Mouse (Mus musculus) embryonic facial prominence, embryonic 14.5 days (tissue): ENCODE data around the gene Myog. TPM values are rescaled to one million over a fixed set of nuclear protein-coding genes. Genes with fewer than 3 reads are reported as not detected.
A peak's percentile ranks its signal among the peaks of the same experiment; 100 is the strongest.
"Not testable (repeated sequence)": the region's sequence is repeated elsewhere in the genome, so short reads cannot be mapped to it uniquely, and the experiment has no call there.

ENCODE experiments used
- ATAC-seq: fragments of 200-750 bp; cut with Nextera tagmentation; 2 replicates; pipeline ENCODE4 v1.8.0; 2017; ENCODE audit warnings: low read depth, moderate number of reproducible peaks, moderate TSS enrichment
- DNase-seq: peaks from one replicate; pipeline ENCODE4 v3.0.0-alpha.2; 2015; ENCODE audit warnings: low spot score
- H3K27ac ChIP-seq: fragments of 300-500 bp; sonication (generic); replicated peaks from 2 replicates; pipeline ENCODE4 v1.5.1; 2014; ENCODE audit warnings: low read depth, mild to moderate bottlenecking, low read length, moderate library complexity
- H3K27me3 ChIP-seq: fragments of 300-500 bp; sonication (generic); replicated peaks from 2 replicates; pipeline ENCODE4 v1.6.1; 2014; ENCODE audit warnings: low read length; ENCODE audit not compliant: control insufficient read depth, insufficient read depth
- H3K36me3 ChIP-seq: fragments of 300-500 bp; sonication (generic); 2 replicates; pipeline ENCODE4 v1.6.1; 2014; ENCODE audit warnings: low read length, mixed read lengths; ENCODE audit not compliant: control insufficient read depth, insufficient read depth
- H3K4me1 ChIP-seq: fragments of 300-500 bp; sonication (generic); 2 replicates; pipeline ENCODE4 v1.6.1; 2014; ENCODE audit warnings: antibody characterized with exemption, low read length; ENCODE audit not compliant: control insufficient read depth, insufficient read depth
- H3K4me2 ChIP-seq: fragments of 300-500 bp; sonication (generic); 2 replicates; pipeline ENCODE4 v1.6.1; 2014; ENCODE audit warnings: low read depth, mild to moderate bottlenecking, low read length, moderate library complexity, mixed read lengths
- H3K4me3 ChIP-seq: fragments of 300-500 bp; sonication (generic); 2 replicates; pipeline ENCODE4 v1.5.1; 2014; ENCODE audit warnings: low read depth, mild to moderate bottlenecking, low read length
- H3K9ac ChIP-seq: fragments of 300-500 bp; sonication (generic); 2 replicates; pipeline ENCODE4 v1.6.1; 2014; ENCODE audit warnings: low read depth, mild to moderate bottlenecking, low read length, moderate library complexity, mixed read lengths
- H3K9me3 ChIP-seq: fragments of 300-500 bp; sonication (generic); 2 replicates; pipeline ENCODE4 v1.6.1; 2016; ENCODE audit warnings: low read length; ENCODE audit not compliant: control insufficient read depth
- WGBS: fragments of 180-500 bp; shearing (Covaris S2); extraction: QIAGEN DNeasy Blood & Tissue Kit; methylation state at CpG from one replicate; pipeline ENCODE4 v1.1.7; 2014; 5-methylcytosine and 5-hydroxymethylcytosine counted together
- polyA plus RNA-seq: library from polyadenylated mRNA; unstranded; fragments of >200 nt; fragmentation: Nextera tagmentation; extraction: Ambion mirVana; gene quantifications from 2 replicates; pipeline ENCODE4 v1.2.1, GENCODE M21; 2014

Gene Myog
- polyA plus RNA-seq, 1 experiment from 2014 or later: 223 TPM

GRCm38 (mm10) chr1:134249681-134250080 lies 40.1 kb upstream of the Myog start:
- H3K4me1 ChIP-seq, H3K27ac ChIP-seq, H3K9me3 ChIP-seq, H3K27me3 ChIP-seq, H3K36me3 ChIP-seq, H3K4me3 ChIP-seq, H3K9ac ChIP-seq, H3K4me2 ChIP-seq, ATAC-seq: not testable (repeated sequence)
- DNase-seq: peak; percentile 34
- 56% methylated on average over 1 of the region's 1 CpGs for WGBS

DNA sequence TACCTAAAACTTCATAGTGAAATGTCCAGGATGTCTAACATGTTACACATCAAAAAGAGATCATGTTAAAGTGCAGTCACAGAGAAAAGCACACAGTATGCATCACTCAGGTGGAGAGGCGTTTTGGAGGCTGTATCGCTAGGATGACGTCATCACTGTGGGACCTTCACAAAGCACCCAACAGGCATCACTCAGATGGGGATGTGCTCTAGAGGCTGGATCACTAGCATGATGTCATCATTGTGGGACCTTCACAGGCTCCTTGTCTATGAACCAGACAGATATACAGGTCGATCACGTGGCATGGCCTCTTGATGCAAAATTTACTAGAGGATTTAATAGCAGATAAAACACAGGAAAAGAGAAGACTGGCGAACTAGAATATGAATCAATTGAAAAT lies 25.4 kb upstream of the Myog start:
- no peaks in the 10 kb centered on the region for H3K4me1 ChIP-seq
- no peak overlapping the region for H3K9ac ChIP-seq
- no peak overlapping the region for H3K4me2 ChIP-seq
- ATAC-seq (no peak), DNase-seq (no peak)
- no peaks in the 10 kb centered on the region for H3K27me3 ChIP-seq
- H3K4me3 ChIP-seq: no peak overlapping the region
- 90% methylated on average over 6 of the region's 6 CpGs for WGBS
- no peaks in the 10 kb centered on the region for H3K36me3 ChIP-seq
- H3K27ac ChIP-seq: no peak overlapping the region
- H3K9me3 ChIP-seq: peaks cover 9% of the 10 kb centered on the region; the same call in 1 of the 2 replicates

DNA sequence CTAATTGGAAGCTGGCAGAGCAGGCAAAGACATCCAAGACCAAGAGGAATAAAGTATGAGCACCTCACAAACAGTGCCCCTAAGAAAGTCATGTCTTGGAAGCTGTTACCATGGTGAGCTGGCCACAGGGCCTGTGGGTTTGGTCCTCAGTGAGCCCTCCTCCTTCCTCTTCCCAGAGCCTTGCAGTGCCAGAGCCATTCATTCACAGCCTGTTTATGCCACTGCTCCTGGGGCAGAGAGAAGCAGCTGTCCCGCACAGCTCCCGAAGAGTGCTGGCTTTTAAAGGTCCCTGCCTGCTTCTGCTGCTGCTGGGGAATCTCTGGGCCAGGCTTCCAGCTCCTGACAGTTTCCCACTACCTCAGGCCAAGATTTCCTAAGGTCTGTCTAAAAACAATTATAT lies 24.0 kb upstream of the Myog start:
- no peaks in the 10 kb centered on the region for H3K4me1 ChIP-seq
- no peaks in the 10 kb centered on the region for H3K36me3 ChIP-seq
- peaks cover 4% of the 10 kb centered on the region; the same call in 1 of the 2 replicates for H3K9me3 ChIP-seq
- ATAC-seq (0 out of 2 replicates have a peak, but pooled peaks have one; percentile 26), DNase-seq (no peak)
- no peaks in the 10 kb centered on the region for H3K27me3 ChIP-seq
- no peak overlapping the region for H3K4me2 ChIP-seq
- 40% methylated on average over 2 of the region's 2 CpGs for WGBS
- no peak overlapping the region for H3K4me3 ChIP-seq
- no peak overlapping the region for H3K27ac ChIP-seq
- no peak overlapping the region for H3K9ac ChIP-seq

GRCm38 (mm10) chr1:134270026-134270425 lies 19.8 kb upstream of the Myog start:
- H3K36me3 ChIP-seq: no peaks in the 10 kb centered on the region
- H3K4me3 ChIP-seq: no peak overlapping the region
- no peaks in the 10 kb centered on the region for H3K27me3 ChIP-seq
- H3K27ac ChIP-seq: no peak overlapping the region
- DNase-seq (no peak), ATAC-seq (no peak)
- H3K9me3 ChIP-seq: no peaks in the 10 kb centered on the region
- H3K4me2 ChIP-seq: no peak overlapping the region
- H3K4me1 ChIP-seq: no peaks in the 10 kb centered on the region
- WGBS: 73% methylated on average over 7 of the region's 7 CpGs
- no peak overlapping the region for H3K9ac ChIP-seq

DNA sequence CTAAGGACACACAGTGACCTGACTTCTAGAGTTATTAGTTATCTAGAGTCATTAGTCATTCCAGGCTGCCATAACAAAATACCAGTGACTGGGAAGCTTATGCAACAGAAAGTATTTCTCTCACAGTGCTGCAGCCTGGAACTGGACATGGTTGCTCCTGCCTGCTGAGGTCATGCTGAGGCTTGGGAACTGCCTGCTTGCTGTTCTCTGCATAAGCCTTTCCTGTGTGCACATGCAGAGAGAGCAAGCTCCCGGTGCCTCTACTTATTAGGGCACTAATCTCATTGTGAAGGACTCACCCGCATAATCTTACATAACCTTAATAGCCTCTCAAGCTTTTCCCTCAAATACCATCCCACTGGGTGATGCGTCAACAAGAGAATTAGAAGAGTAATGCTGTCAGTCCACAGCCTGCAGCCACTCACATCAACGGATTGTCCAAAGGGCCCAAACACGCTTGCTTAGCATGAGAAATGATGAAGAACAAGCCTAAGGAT lies 17.0 kb upstream of the Myog start:
- Histone ChIP-seq H3K4me2 (no peak overlapping the region), H3K4me3 (no peak overlapping the region), H3K27me3 (no peaks in the 10 kb centered on the region), H3K27ac (no peak overlapping the region), H3K4me1 (no peaks in the 10 kb centered on the region), H3K36me3 (no peaks in the 10 kb centered on the region), H3K9ac (no peak overlapping the region), H3K9me3 (no peaks in the 10 kb centered on the region)
- DNase-seq (no peak), ATAC-seq (no peak)
- 74% methylated on average over 5 of the region's 5 CpGs for WGBS

GRCm38 (mm10) chr1:134273493-134274395 lies 16.0 kb upstream of the Myog start:
- H3K9me3 ChIP-seq: no peaks in the 10 kb centered on the region
- H3K4me1 ChIP-seq: no peaks in the 10 kb centered on the region
- no peaks in the 10 kb centered on the region for H3K36me3 ChIP-seq
- H3K4me2 ChIP-seq: no peak overlapping the region
- H3K9ac ChIP-seq: no peak overlapping the region
- no peak overlapping the region for H3K27ac ChIP-seq
- DNase-seq (peak; percentile 30), ATAC-seq (no peak)
- 33% methylated on average over 9 of the region's 9 CpGs for WGBS
- no peak overlapping the region for H3K4me3 ChIP-seq
- no peaks in the 10 kb centered on the region for H3K27me3 ChIP-seq

DNA sequence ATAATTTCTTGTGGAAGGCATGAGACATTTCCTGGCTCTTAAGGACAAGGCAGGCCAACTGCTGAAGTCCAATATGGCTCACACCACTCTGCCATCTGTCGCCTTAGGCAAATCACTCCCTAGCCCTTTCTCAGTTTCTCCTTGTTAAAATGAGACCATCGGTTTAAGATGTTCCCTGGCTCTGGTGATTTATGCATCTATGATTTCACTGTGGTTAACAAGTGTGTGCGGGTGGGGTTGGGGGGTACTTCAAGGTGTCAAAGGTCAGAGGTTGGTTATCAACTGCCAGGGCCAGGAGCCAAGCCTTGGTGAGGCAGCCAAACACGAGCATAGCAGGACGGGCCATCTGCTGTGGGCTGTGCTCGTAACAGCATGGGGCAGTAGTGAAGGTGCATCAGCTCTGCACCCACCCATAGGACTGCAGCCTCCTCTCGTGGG lies 15.3 kb upstream of the Myog start:
- 82% methylated on average over 6 of the region's 7 CpGs for WGBS
- Histone ChIP-seq H3K9ac (no peak overlapping the region), H3K4me2 (no peak overlapping the region), H3K4me1 (no peaks in the 10 kb centered on the region), H3K27me3 (no peaks in the 10 kb centered on the region), H3K4me3 (no peak overlapping the region), H3K27ac (no peak overlapping the region), H3K36me3 (no peaks in the 10 kb centered on the region), H3K9me3 (no peaks in the 10 kb centered on the region)
- DNase-seq: no peak
- no peak for ATAC-seq

DNA sequence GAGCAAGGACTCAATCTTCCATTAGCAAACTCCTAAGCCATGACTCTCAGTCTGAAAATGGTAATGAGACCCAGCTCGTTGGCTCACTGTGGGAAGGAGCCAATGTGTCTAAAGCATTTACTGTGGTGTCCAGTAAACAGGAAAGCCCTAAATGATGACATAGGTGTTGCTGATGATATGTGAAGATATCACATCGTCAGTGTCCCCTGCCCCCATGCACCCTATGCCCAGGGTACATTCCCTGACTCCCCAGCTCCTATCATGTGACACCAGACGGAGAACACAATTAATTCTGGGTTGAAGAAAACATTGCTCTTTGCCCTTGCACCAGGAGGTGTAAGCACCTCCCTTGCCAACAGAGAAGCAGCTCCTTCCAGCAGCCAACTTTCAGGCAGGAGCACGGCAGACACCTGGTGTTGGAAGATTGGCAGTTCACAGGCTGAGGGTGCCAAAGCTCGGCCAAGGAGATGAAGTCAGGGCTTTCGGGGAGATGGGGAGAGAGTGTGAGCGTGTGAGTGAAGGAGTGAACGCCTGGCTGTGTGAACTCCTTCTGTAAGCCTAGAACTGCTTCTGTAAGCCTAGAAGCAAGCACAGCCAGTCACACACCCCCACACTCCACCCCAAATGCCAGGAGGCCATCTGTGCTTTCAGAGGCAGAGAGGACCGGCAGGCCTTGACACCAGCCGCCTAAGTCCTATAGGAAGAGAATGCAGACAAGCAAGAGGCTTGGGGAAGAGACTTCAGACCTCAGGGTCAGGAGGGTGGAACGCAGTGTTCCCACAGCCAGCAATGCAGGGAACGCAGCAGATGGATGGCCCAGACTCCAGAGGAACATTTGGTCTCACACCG lies 13.9 kb upstream of the Myog start:
- Histone ChIP-seq H3K27ac (no peak overlapping the region), H3K9me3 (no peaks in the 10 kb centered on the region), H3K9ac (no peak overlapping the region), H3K4me1 (no peaks in the 10 kb centered on the region), H3K27me3 (no peaks in the 10 kb centered on the region), H3K4me2 (no peak overlapping the region), H3K36me3 (no peaks in the 10 kb centered on the region), H3K4me3 (no peak overlapping the region)
- ATAC-seq (peak; percentile 50), DNase-seq (no peak)
- 66% methylated on average over 13 of the region's 13 CpGs for WGBS
